Mouse (Mus musculus): Measurements from ENCODE around the gene Speg.

Speg gene

GRCm38 (mm10) chr1:75458789-75459684 is 83.9 kb downstream of the Speg start:
- no peak for DNase-seq (ENCODE audit: low read depth, low spot score)

- no peak for DNase-seq (ENCODE audit: low read depth, low spot score)
Observed at GRCm38 (mm10) chr1:75460297-75460696, 85.2 kb downstream of the Speg start.

DNA sequence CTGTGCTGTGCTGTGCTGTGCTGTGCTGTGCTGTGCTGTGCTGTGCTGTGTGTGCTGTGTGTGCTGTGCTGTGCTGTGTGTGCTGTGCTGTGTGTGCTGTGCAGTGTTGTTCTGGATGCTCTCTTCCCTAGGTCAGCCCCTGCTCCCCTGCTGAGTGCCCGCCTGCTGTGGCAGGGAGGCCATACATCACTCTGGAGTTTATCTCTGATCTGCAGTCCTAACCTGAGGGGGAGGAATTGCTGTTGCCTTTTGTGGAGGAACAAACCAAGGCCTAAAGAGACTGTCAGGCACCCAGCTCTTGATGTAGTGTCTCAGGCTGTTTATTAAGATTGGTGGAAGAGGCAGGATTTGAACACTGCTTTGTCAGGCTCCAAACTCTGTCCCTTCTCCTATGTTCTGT is 87.5 kb downstream of the Speg start:
- DNase-seq (ENCODE audit: low read depth, low spot score): no peak

DNA sequence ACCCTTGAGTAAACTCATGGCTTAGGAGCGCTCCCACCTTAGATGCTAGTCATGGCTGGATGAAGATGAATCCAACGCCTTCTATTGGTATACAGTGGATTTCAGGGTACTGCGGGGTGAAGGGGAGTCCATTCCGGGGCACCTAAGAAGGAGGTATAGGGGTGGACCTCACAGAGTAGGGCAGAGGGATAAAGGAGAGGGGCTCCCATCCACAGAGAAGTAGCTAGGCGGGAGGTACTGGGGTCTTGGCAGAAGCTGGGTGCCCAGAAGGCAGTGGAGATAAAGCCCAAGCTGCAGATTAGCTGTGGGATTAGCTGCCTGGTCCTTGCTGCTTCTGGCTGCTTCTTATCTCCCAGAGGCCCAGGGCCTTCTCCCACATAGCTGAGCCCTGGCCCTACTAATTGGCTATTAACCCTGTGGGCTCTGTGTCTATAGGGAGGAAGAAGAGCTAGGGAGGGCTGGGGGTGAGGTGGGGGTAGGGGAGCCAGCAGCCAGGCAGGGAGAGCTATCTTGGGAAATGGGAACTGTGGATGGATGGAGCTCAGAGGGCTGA is 88.6 kb downstream of the Speg start:
- no peak for DNase-seq (ENCODE audit: low read depth, low spot score)

- DNase-seq (ENCODE audit: low read depth, low spot score): peak; percentile 88
Observed at GRCm38 (mm10) chr1:75467215-75467927, 92.3 kb downstream of the Speg start.

DNA sequence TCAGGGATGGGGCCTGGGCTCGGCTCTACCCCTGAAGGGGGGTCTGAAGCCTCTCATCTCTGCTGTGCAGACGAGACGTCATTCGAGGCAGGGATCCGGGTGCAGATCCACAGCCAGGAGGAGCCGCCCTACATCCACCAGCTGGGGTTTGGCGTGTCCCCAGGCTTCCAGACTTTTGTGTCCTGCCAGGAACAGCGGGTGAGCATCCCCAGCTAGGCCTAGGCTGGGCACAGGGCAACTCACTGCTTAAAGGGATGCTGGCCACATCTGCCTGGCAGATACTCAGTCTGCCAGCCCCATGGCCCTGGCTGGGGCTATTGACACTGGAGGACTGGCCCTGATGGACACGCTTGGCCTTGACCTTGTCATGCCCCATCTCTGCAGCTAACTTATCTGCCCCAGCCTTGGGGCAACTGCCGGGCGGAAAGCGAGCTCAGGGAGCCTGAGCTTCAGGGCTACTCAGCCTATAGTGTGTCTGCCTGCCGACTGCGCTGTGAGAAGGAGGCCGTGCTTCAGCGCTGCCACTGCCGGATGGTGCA is 94.3 kb downstream of the Speg start:
- DNase-seq (ENCODE audit: low read depth, low spot score): no peak

GRCm38 (mm10) chr1:75476441-75476840 is 101.3 kb downstream of the Speg start:
- no peak for DNase-seq (ENCODE audit: low read depth, low spot score)

- peak; percentile 78 for DNase-seq (ENCODE audit: low read depth, low spot score)
Observed at GRCm38 (mm10) chr1:75477264-75477965, 102.3 kb downstream of the Speg start.

DNA sequence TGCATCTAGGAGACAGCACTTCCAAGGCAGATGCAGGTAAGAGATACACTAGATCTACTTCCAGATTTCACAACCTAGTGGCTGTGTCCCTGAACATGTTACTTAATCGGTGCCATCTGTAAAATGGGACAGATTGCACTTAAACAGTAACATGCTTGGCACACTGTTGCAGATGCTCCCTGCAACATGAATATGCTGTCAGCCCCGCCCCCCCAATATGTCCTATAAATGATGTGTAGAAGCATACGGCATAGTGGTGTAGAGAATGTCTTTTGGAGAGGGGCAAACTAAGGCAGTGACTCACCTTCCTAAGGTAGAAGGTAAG is 102.8 kb downstream of the Speg start:
- no peak for DNase-seq (ENCODE audit: low read depth, low spot score)

DNA sequence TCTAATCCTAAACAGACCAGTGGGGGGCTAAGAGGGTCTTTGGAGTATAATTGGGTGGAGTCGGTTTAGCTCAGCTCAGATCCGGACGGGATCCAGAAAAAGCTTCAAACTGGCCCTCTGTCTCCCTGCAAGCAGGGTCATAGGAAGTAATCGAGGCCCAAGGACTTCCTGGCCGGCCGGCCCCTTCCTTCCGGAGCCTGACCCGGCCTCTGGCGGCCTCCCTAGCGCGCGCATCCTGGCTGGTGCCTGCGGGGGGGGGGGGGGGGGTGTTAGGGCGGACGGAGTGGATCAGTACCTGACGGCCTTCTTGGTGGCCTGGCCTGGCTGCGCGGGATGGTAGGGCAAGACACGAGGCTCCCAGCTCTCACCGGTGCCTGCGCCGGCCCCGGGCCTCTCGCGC is 103.4 kb downstream of the Speg start:
- no peak for DNase-seq (ENCODE audit: low read depth, low spot score)

GRCm38 (mm10) chr1:75478916-75479634 is 104.0 kb downstream of the Speg start, which contains the start of the genes Chpf and Tmem198:
Gene Chpf (minus strand): TSS chr1:75479307.
Gene Tmem198 (plus strand): TSS chr1:75479532.
- DNase-seq (ENCODE audit: low read depth, low spot score): peak; percentile 98

DNA sequence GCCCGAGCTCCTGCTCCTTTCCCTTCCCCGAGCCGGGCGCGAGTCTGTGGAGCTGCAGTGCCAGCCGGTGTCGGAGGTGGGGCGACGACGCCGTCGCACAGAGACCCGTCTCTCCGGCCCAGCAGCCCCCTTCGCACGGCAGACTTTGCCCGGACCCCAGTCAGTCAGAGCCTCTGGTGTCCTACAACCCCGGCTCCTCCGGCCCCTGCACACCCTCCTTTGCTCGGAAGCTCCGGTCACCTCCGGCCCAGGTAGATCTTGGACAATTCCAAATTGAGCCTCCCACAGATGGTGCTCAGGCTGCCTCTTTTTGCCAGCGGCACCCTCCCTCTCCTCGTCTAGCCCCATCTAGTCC is 104.5 kb downstream of the Speg start:
- no peak for DNase-seq (ENCODE audit: low read depth, low spot score)

DNA sequence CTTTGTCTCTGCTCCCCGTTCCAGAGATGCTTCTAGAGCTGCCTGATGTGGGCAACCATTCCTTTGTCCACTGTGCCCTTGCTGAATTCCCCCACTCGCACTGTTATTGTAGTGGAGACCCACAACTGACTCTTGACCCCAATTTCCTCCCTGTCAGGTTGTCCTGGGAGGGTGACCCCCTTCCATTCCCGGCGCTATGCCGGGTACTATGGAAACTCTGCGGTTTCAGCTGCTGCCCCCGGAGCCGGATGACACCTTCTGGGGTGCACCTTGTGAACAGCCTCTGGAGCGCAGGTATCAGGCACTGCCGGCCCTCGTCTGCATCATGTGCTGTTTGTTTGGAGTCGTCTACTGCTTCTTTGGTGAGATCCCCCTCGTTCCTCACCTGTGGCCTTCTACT is 104.9 kb downstream of the Speg start:
- no peak for DNase-seq (ENCODE audit: low read depth, low spot score)

GRCm38 (mm10) chr1:75480735-75481134 is 105.6 kb downstream of the Speg start:
- DNase-seq (ENCODE audit: low read depth, low spot score): no peak

Measured in mesoderm, embryonic 11.5 days (tissue).